Mouse (Mus musculus) ES-Bruce4 (cell line): ENCODE data around the gene Mfsd11. TPM values are rescaled to one million over a fixed set of nuclear protein-coding genes. Genes with fewer than 3 reads are reported as not detected.

ENCODE experiments used
- H3K27ac ChIP-seq: 2 replicates; pipeline ENCODE4 v1.5.1; 2012; ENCODE audit warnings: low read length, inconsistent platforms; ENCODE audit not compliant: insufficient read depth
- H3K27me3 ChIP-seq: 2 replicates; pipeline ENCODE4 v1.6.1; 2012; ENCODE audit warnings: mild to moderate bottlenecking, low read length, inconsistent platforms; ENCODE audit not compliant: control insufficient read depth, poor library complexity, insufficient read depth, severe bottlenecking
- H3K36me3 ChIP-seq: 2 replicates; pipeline ENCODE4 v1.6.1; 2012; ENCODE audit warnings: inconsistent platforms, mild to moderate bottlenecking, low read length, moderate library complexity; ENCODE audit not compliant: control insufficient read depth, poor library complexity, insufficient read depth, severe bottlenecking
- H3K4me1 ChIP-seq: one replicate; pipeline ENCODE4 v1.8.1; 2011; ENCODE audit warnings: low read length; ENCODE audit not compliant: control insufficient read depth, insufficient read depth
- H3K4me3 ChIP-seq: 2 replicates; pipeline ENCODE4 v1.5.1; 2011; ENCODE audit warnings: low read depth, mild to moderate bottlenecking, low read length
- H3K9ac ChIP-seq: 2 replicates; pipeline ENCODE4 v1.6.1; 2012; ENCODE audit warnings: low read depth, mild to moderate bottlenecking, inconsistent platforms; ENCODE audit not compliant: poor library complexity, severe bottlenecking
- H3K9me3 ChIP-seq: replicated peaks from 2 replicates; pipeline ENCODE4 v1.6.1; 2012; ENCODE audit warnings: mild to moderate bottlenecking, low read length, inconsistent platforms; ENCODE audit not compliant: control insufficient read depth, poor library complexity, insufficient read depth, severe bottlenecking
- CTCF ChIP-seq: IDR thresholded peaks from one replicate; pipeline ENCODE4 v1.8.1; 2011; ENCODE audit warnings: low read depth, low read length
- EP300 ChIP-seq: IDR thresholded peaks from 2 replicates; pipeline ENCODE4 v1.6.1; 2011; ENCODE audit warnings: low read depth, low read length; ENCODE audit not compliant: insufficient read depth
- POLR2A ChIP-seq: IDR thresholded peaks from one replicate; pipeline ENCODE4 v1.8.1; 2011; ENCODE audit warnings: low read length; ENCODE audit not compliant: insufficient read depth
- polyA plus RNA-seq: library from polyadenylated mRNA; stranded (reverse); fragments of >200 nt; gene quantifications from 2 replicates; pipeline ENCODE4 v1.2.4, GENCODE M21; 2011; ENCODE audit warnings: low read depth; ENCODE audit not compliant: missing spikeins, insufficient read depth, insufficient read length

Mfsd11 gene
- polyA plus RNA-seq, 1 experiment, result 15.1 TPM

GRCm38 (mm10) chr11:116914267-116914885, 62.1 kb downstream of the Mfsd11 start:
- Histone ChIP-seq H3K27ac (no peak overlapping the region), H3K9me3 (no peaks in the 10 kb centered on the region), H3K4me3 (no peak overlapping the region), H3K36me3 (no peaks in the 10 kb centered on the region), H3K9ac (no peak overlapping the region), H3K27me3 (no peaks in the 10 kb centered on the region), H3K4me1 (peaks cover 3% of the 10 kb centered on the region)
- TF ChIP-seq CTCF (no peak), POLR2A (no peak), EP300 (no peak)

GRCm38 (mm10) chr11:116915241-116915640, 63.0 kb downstream of the Mfsd11 start:
- Histone ChIP-seq H3K9me3 (no peaks in the 10 kb centered on the region), H3K27ac (no peak overlapping the region), H3K36me3 (no peaks in the 10 kb centered on the region), H3K27me3 (no peaks in the 10 kb centered on the region), H3K4me3 (no peak overlapping the region), H3K9ac (no peak overlapping the region), H3K4me1 (peaks cover 3% of the 10 kb centered on the region)
- TF ChIP-seq POLR2A (no peak), EP300 (no peak), CTCF (no peak)

GRCm38 (mm10) chr11:116917361-116917760, 65.1 kb downstream of the Mfsd11 start:
- H3K27ac ChIP-seq, result no peak overlapping the region
- TF ChIP-seq EP300, result no peak
- no peak for TF ChIP-seq POLR2A
- no peak for TF ChIP-seq CTCF
- no peaks in the 10 kb centered on the region for H3K9me3 ChIP-seq
- no peaks in the 10 kb centered on the region for H3K36me3 ChIP-seq
- no peak overlapping the region for H3K4me3 ChIP-seq
- peaks cover 3% of the 10 kb centered on the region for H3K4me1 ChIP-seq
- H3K9ac ChIP-seq, result no peak overlapping the region
- no peaks in the 10 kb centered on the region for H3K27me3 ChIP-seq

- H3K27me3 ChIP-seq, result no peaks in the 10 kb centered on the region
- TF ChIP-seq POLR2A, result no peak
- 0 out of 2 replicates have a peak, but pooled peaks have one; percentile 14 for TF ChIP-seq EP300
- peak; percentile 81 for TF ChIP-seq CTCF
- H3K9me3 ChIP-seq, result no peaks in the 10 kb centered on the region
- H3K9ac ChIP-seq, result peak within 1 kb of the TSS; percentile 91
- H3K27ac ChIP-seq, result no peak within 1 kb of the TSS
- no peaks in the 10 kb centered on the region for H3K36me3 ChIP-seq
- H3K4me1 ChIP-seq, result peaks cover 3% of the 10 kb centered on the region
- peak within 1 kb of the TSS; percentile 78 for H3K4me3 ChIP-seq
Observed at GRCm38 (mm10) chr11:116918323-116919185, 66.3 kb downstream of the Mfsd11 start, which contains the start of gene Mgat5b. TSS of gene Mgat5b (plus strand) at chr11:116918863.

- Histone ChIP-seq H3K4me1 (no peaks in the 10 kb centered on the region), H3K36me3 (no peaks in the 10 kb centered on the region), H3K9ac (peak overlapping the region; percentile 91), H3K4me3 (peak overlapping the region; percentile 78), H3K27ac (no peak overlapping the region), H3K9me3 (no peaks in the 10 kb centered on the region), H3K27me3 (no peaks in the 10 kb centered on the region)
- TF ChIP-seq EP300, result no peak
- TF ChIP-seq POLR2A, result no peak
- TF ChIP-seq CTCF, result no peak
Observed at GRCm38 (mm10) chr11:116919186-116920020, 67.2 kb downstream of the Mfsd11 start.
